Mouse (Mus musculus): ENCODE data around the gene 4930562C15Rik. TPM values are rescaled to one million over a fixed set of nuclear protein-coding genes. Genes with fewer than 3 reads are reported as not detected.

Gene 4930562C15Rik
- total RNA-seq, 2 experiments from 2014 or later, result 0.51 TPM; not detected in 1

GRCm38 (mm10) chr16:4915931-4916330, 80.7 kb downstream of the 4930562C15Rik start:
- peak in 1 of 2 experiments; percentile 49 for DNase-seq

GRCm38 (mm10) chr16:4916608-4917007, 81.4 kb downstream of the 4930562C15Rik start:
- no peak for DNase-seq

Other genes starting within 250 kb of the 4930562C15Rik start
- 1 to 10 TPM; 6.2 to 8.5 TPM for gene Glis2, start 240.7 kb upstream of the 4930562C15Rik start, total RNA-seq (2021)
- gene Pam16, start 210.4 kb upstream of the 4930562C15Rik start, total RNA-seq (2021), result 100 to 1,000 TPM; 154 TPM
- gene Vasn, start 195.5 kb upstream of the 4930562C15Rik start, total RNA-seq (2021), result 1 to 10 TPM; 7.7 to 9.7 TPM
- gene Dnaja3, start 195.4 kb upstream of the 4930562C15Rik start, total RNA-seq (2021), result 100 to 1,000 TPM; 152 to 155 TPM
- 10 to 100 TPM; 12.7 to 14.2 TPM for gene Coro7, start 155.6 kb upstream of the 4930562C15Rik start, total RNA-seq (2021)
- gene Nmral1, start 116.1 kb upstream of the 4930562C15Rik start, total RNA-seq (2021), result 1 to 10 TPM; 2.0 to 3.0 TPM
- gene Hmox2, start 109.1 kb upstream of the 4930562C15Rik start, total RNA-seq (2021), result 10 to 100 TPM; 76.9 to 95.9 TPM
- gene Cdip1, start 45.1 kb upstream of the 4930562C15Rik start, total RNA-seq (2021), result 10 to 100 TPM; 60.1 to 68.1 TPM
- gene Ubald1, start 44.9 kb downstream of the 4930562C15Rik start, total RNA-seq (2021), result 10 to 100 TPM; 14.3 to 19.7 TPM
- gene Mgrn1, start 50.8 kb downstream of the 4930562C15Rik start, total RNA-seq (2021), result 100 to 1,000 TPM; 165 to 167 TPM
- gene Nudt16l1, start 103.3 kb downstream of the 4930562C15Rik start, total RNA-seq (2021), result 10 to 100 TPM; 19.1 to 20.4 TPM
- gene Anks3, start 128.8 kb downstream of the 4930562C15Rik start, total RNA-seq (2021), result 10 to 100 TPM; 11.3 to 14.7 TPM
- gene Sept12, start 162.4 kb downstream of the 4930562C15Rik start, total RNA-seq (2021), result not detected
- not detected for gene Smim22, start 171.9 kb downstream of the 4930562C15Rik start, total RNA-seq (2021)
- gene Rogdi, start 178.1 kb downstream of the 4930562C15Rik start, total RNA-seq (2021), result 10 to 100 TPM; 14.0 to 18.8 TPM
- 10 to 100 TPM; 40.6 to 43.3 TPM for gene Glyr1, start 214.4 kb downstream of the 4930562C15Rik start, total RNA-seq (2021)
- 10 to 100 TPM; 21.3 to 23.2 TPM for gene Ubn1, start 214.6 kb downstream of the 4930562C15Rik start, total RNA-seq (2021)

Data from heart, adult 18-20 months (tissue).